Mouse (Mus musculus) cerebellum, adult 9-11 months (tissue): ENCODE measurements around the gene Rps6kc1.

Experiments
- DNase-seq: peaks from one replicate; pipeline ENCODE4 v3.0.0; 2022

Rps6kc1 gene

GRCm38 (mm10) chr1:190898899-190899575 is 12.5 kb downstream of the Rps6kc1 start:
- DNase-seq = no peak

- DNase-seq = no peak
Observed at GRCm38 (mm10) chr1:190898186-190898585, 13.4 kb downstream of the Rps6kc1 start.

- no peak for DNase-seq
Observed at GRCm38 (mm10) chr1:190893559-190894167, 17.9 kb downstream of the Rps6kc1 start.

GRCm38 (mm10) chr1:190888646-190889045 is 22.9 kb downstream of the Rps6kc1 start:
- DNase-seq = no peak

- no peak for DNase-seq
Observed at GRCm38 (mm10) chr1:190888031-190888430, 23.5 kb downstream of the Rps6kc1 start.

GRCm38 (mm10) chr1:190886014-190886413 is 25.6 kb downstream of the Rps6kc1 start:
- DNase-seq = no peak

GRCm38 (mm10) chr1:190881422-190881821 is 30.1 kb downstream of the Rps6kc1 start:
- DNase-seq = peak; percentile 13

- DNase-seq = no peak
Observed at GRCm38 (mm10) chr1:190880638-190881037, 30.9 kb downstream of the Rps6kc1 start.

- DNase-seq = no peak
Observed at GRCm38 (mm10) chr1:190875751-190876150, 35.8 kb downstream of the Rps6kc1 start.

- no peak for DNase-seq
Observed at GRCm38 (mm10) chr1:190875089-190875488, 36.5 kb downstream of the Rps6kc1 start.

GRCm38 (mm10) chr1:190871068-190871467 is 40.5 kb downstream of the Rps6kc1 start:
- no peak for DNase-seq

- no peak for DNase-seq
Observed at GRCm38 (mm10) chr1:190869996-190870395, 41.6 kb downstream of the Rps6kc1 start.

GRCm38 (mm10) chr1:190868790-190869189 is 42.8 kb downstream of the Rps6kc1 start:
- no peak for DNase-seq

- peak; percentile 10 for DNase-seq
Observed at GRCm38 (mm10) chr1:190861626-190862025, 49.9 kb downstream of the Rps6kc1 start.

GRCm38 (mm10) chr1:190854465-190854864 is 57.1 kb downstream of the Rps6kc1 start:
- no peak for DNase-seq

GRCm38 (mm10) chr1:190849162-190849865 is 62.3 kb downstream of the Rps6kc1 start:
- no peak for DNase-seq

GRCm38 (mm10) chr1:190848676-190849075 is 62.9 kb downstream of the Rps6kc1 start:
- DNase-seq = no peak

- DNase-seq = no peak
Observed at GRCm38 (mm10) chr1:190846956-190847355, 64.6 kb downstream of the Rps6kc1 start.

- DNase-seq = no peak
Observed at GRCm38 (mm10) chr1:190846074-190846730, 65.4 kb downstream of the Rps6kc1 start.

GRCm38 (mm10) chr1:190845419-190845818 is 66.2 kb downstream of the Rps6kc1 start:
- DNase-seq = no peak

- no peak for DNase-seq
Observed at GRCm38 (mm10) chr1:190844356-190844755, 67.2 kb downstream of the Rps6kc1 start.

- DNase-seq = no peak
Observed at GRCm38 (mm10) chr1:190836046-190836445, 75.5 kb downstream of the Rps6kc1 start.

GRCm38 (mm10) chr1:190834201-190834907 is 77.2 kb downstream of the Rps6kc1 start:
- DNase-seq = no peak
